Mouse (Mus musculus) large intestine, adult 2 months (tissue): Measurements from ENCODE around the gene Slc25a27. TPM values are rescaled to one million over a fixed set of nuclear protein-coding genes. Genes with fewer than 3 reads are reported as not detected.

Source experiments
- DNase-seq: peaks from one replicate; pipeline ENCODE4 v3.0.0-alpha.2; 2012; ENCODE audit warnings: low read depth, low spot score
- WGBS: fragments of 180-500 bp; shearing (Covaris S2); methylation state at CpG from one replicate; pipeline ENCODE4 v1.1.7; 2018; 5-methylcytosine and 5-hydroxymethylcytosine counted together
- polyA plus RNA-seq: library from polyadenylated mRNA; depleted of rRNA; stranded (reverse); fragments of >200 nt; gene quantifications from 2 replicates; pipeline ENCODE4 v1.2.3, GENCODE M21; 2012; rRNA removed

Gene Slc25a27
- 0.97 and 1.0 TPM in 2 replicates for polyA plus RNA-seq

DNA sequence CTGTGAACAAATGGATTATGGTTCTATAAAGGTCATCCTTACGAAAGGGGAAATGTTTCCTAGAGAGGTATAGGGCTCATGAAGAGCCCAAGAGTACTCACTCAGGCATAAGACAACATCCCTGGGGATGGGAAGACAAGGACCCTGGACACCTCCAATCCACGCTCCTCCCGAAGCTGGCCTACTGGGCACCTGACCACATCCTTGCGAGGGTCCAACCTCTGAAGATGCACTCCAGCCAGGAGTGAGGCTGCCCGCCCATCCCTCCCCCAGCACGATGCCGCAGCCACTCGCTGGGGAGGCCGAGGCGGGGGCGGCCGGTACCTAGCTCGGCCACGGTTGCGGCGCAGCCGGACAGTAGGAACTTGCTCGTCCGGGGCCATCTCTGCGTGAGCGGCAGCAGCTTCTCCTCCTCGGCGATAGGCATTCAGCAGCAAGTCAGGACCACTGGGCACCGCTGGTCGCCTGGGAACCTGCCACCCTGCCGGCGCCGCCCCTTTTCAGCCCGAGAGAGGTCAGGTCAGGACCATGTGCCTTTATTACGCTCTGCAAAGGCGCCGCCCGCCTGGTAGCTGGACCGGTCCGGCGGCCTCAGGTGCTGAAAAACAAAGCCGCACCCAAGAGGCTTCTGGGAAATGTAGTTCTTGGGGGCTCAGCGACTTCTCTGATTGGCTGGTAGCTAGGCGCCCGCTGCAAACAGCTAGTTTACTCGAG lies at the start of gene Slc25a27:
Slc25a27 (minus strand) TSS at position 639 of the 714 bp plus-strand sequence.
- WGBS, result 1% methylated on average over 41 of the region's 41 CpGs
- DNase-seq, result peak; percentile 93

GRCm38 (mm10) chr17:43716601-43717000 lies 49.6 kb upstream of the Slc25a27 start:
- DNase-seq, result no peak
- 85% methylated on average over 7 of the region's 7 CpGs for WGBS

DNA sequence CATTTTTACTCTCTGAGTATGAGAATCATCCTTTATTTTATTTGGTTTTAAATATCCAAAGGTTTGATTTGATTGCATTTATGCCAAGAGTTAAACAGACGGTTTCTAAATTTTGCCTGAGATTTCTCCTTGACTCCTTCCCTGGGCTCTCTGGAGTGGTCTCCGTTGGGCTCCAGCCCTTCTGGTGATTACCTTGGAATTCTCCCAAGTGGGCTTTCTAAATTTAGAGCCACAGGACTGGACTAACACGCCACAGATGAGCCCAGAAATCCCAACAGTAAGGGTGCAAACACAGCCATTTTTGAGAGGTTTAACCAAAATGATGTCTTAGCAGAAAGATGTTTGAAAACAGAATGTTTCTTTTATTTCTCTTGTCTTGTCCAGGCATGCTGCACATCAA lies 47.2 kb upstream of the Slc25a27 start:
- no peak for DNase-seq
- WGBS, result 68% methylated on average over 3 of the region's 3 CpGs

DNA sequence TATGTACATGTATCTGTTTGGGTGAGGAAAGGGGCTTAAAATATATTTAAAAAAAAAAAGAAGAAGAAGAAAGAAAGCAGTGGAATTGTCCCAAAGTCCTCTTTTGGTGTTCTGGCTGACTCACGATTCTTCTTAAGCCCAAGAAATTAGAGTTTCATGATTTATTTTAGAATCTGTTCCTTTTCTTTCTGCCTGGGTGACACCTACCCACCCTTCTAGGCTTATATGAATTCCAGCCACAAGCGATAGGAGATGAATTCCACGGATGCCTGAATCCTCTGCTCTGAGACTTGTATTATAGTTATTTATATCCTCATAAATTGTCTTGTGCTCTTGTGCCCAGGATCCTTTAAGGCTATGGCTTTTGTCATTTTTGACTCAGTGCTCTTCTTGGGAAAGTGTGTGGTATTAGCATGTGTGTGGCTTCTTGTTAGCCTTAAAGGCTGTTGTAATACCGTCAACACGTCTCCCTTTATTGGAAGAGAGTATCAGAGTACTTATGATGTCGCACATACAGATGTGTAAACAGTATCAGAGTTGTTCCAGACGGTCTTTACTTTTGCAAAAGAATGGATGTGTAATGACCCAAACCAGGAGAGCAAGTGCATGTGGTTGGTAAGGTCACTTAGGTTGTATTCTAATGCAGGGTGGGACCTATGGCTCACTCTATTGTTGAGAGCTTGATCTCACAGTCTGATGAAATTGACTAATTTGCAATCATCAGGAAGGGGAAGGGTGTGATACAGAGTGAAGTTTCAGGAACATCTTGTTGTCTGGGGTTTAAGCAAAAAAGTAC lies 44.7 kb upstream of the Slc25a27 start:
- no peak for DNase-seq
- WGBS, result 79% methylated on average over 7 of the region's 7 CpGs

DNA sequence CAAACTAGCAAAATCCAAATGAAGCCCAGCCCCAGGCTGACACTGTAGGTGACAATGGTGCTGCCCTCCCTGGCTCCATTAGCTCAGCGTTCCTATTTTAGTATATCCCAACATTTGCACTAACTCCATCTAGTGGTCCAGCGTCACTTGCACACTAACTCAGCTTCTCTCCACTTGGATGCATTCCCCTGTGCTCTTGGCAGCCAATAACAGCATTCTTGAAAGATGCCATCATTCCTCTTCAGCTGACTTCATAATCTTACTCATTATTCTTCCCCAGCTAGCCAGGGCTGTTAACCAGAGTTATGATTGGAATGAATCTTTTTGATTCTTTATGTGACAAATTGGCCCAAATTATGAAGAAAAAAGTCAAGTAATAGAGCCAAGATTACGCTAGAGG lies 40.2 kb upstream of the Slc25a27 start:
- no peak for DNase-seq
- 86% methylated on average over 3 of the region's 3 CpGs for WGBS

GRCm38 (mm10) chr17:43706749-43707148 lies 39.7 kb upstream of the Slc25a27 start:
- DNase-seq, result no peak
- WGBS, result 89% methylated on average over 3 of the region's 3 CpGs

GRCm38 (mm10) chr17:43704216-43704930 lies 37.4 kb upstream of the Slc25a27 start:
- WGBS, result 92% methylated on average over 12 of the region's 12 CpGs
- no peak for DNase-seq

GRCm38 (mm10) chr17:43701060-43701459 lies 34.0 kb upstream of the Slc25a27 start:
- 76% methylated on average over 6 of the region's 6 CpGs for WGBS
- no peak for DNase-seq

- DNase-seq, result peak; percentile 40
- WGBS, result 44% methylated on average over 14 of the region's 14 CpGs
Measured at GRCm38 (mm10) chr17:43698997-43699649, 32.1 kb upstream of the Slc25a27 start.

- WGBS, result 85% methylated on average over 9 of the region's 9 CpGs
- DNase-seq, result no peak
Measured at GRCm38 (mm10) chr17:43689591-43689990, 22.6 kb upstream of the Slc25a27 start.

- WGBS, result 90% methylated on average over 5 of the region's 5 CpGs
Measured at GRCm38 (mm10) chr17:43684638-43685037, 17.6 kb upstream of the Slc25a27 start.

DNA sequence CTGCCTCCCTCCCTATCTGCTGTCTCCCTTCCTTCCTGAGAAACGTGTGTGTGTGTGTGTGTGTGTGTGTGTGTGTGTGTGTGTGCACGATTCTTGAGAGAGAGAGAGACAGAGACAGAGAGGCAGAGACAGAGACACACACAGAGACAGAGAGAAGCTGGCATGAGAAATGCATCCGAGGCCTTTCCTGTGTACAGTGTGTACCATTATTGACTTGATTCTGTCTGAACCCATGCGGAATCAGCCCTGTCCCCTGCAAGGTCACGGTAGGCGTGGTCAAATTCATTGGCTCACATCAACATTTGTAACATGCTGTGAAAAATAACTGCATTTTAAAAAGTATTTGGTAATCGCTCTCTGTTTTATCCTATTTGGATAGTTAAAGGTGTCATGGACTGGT lies 17.1 kb upstream of the Slc25a27 start:
- WGBS, result 86% methylated on average over 7 of the region's 7 CpGs
- DNase-seq, result no peak

More at GRCm38 (mm10) chr17:43684638-43685037, 17.6 kb upstream of the Slc25a27 start:
- DNase-seq, result no peak

GRCm38 (mm10) chr17:43677317-43677716 lies 10.3 kb upstream of the Slc25a27 start:
- WGBS, result 35% methylated on average over 1 of the region's 1 CpGs
- no peak for DNase-seq

GRCm38 (mm10) chr17:43676241-43676640 lies 9.2 kb upstream of the Slc25a27 start:
- no peak for DNase-seq
- WGBS, result 94% methylated on average over 1 of the region's 1 CpGs

DNA sequence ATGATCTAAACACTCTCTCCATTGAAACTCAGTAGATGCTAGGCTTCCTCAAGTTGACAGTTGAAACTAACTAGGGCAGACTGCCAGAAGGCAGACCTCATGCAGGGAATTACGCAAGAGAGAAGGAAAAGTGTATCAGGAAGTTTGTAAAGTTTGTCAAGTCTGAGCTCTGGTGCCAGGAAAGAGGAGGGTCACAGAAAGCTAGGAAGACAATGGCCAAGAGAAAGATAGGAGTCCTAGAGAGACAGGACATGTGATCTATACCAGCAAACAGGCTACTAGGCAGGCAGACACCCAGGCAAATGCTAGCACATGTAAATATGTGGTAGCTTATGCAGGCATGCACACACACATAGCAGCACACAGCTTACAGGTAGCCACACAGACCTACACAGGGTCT lies 8.2 kb upstream of the Slc25a27 start:
- 6% methylated on average over 1 of the region's 1 CpGs for WGBS
- DNase-seq, result peak; percentile 57

GRCm38 (mm10) chr17:43671907-43672306 lies 4.9 kb upstream of the Slc25a27 start:
- DNase-seq, result no peak

GRCm38 (mm10) chr17:43669145-43669695 lies 2.2 kb upstream of the Slc25a27 start:
- DNase-seq, result no peak
- 41% methylated on average over 6 of the region's 6 CpGs for WGBS

More at GRCm38 (mm10) chr17:43671907-43672306, 4.9 kb upstream of the Slc25a27 start:
- WGBS, result 82% methylated on average over 4 of the region's 4 CpGs

DNA sequence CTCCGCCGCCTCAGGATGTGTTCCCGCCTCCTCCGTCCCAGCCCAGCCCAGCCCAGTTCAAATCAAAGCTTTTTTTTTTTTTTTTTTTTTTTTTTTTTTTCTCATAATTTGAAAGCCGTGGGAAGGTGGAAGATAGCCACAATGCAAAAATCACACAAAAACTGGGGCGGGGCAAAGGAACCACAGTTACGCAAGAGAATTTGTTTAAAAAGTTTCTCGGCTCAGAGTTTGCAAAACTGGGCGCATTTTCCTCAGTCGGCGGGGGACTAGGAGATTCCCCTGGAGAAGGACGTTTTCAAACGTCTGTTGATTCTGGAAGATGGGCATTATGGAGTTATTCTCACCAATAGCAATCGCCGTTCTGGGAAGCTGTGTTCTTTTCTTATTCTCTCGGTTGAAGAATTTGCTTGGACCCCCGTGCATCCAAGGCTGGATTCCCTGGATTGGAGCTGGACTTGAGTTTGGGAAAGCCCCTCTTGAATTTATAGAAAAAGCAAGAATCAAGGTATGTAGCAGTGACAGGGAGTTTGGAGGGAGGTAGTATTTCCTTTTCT lies 353 bp upstream of the Slc25a27 start, which contains the start of gene Cyp39a1:
Cyp39a1 (plus strand) TSS at position 136 of the 554 bp plus-strand sequence.
- no peak for DNase-seq
- WGBS, result under 1% methylated on average over 17 of the region's 17 CpGs
